Mouse (Mus musculus): ENCODE data around the gene Nolc1. TPM values are rescaled to one million over a fixed set of nuclear protein-coding genes. Genes with fewer than 3 reads are reported as not detected.
A peak's percentile ranks its signal among the peaks of the same experiment; 100 is the strongest.

Nolc1 gene
- polyA plus RNA-seq, 1 experiment, result 30.9 TPM

DNA sequence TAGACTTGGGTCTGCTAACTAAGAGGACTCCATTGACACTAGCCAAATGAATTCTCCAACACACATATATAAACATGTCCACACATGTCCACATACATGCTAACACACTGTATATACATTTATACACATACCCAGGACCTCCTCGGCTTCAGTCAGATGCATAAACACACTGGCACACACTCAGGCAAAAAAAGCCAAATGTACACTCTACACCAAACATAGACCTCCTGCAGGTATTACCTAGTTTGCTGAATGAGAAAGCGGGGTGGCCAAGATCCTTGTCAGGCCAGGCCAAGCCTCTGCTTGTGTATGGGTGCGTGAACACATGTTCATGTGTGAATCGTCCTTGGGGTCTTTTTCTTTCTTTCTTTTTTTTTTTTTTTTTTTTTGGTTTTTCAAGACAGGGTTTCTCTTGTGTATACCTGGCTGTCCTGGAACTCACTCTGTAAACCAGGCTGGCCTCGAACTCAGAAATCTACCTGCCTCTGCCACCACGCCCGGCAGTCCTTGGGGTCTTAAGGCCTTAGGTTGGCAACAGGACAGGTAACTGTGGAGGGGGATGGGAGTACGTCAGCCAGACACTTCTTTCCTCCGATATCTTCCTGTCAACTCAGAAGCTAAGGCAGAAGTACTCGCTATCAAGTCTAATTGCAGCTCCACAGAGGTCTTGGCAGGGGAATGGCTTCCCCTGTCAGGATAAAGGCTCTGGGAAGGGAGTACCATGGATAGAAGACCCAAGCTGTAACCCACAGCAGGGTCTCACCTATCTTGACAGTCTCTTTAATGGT, 45.3 kb upstream of the Nolc1 start:
- H3K4me3 ChIP-seq, result no peak overlapping the region
- no peaks in the 10 kb centered on the region for H3K27me3 ChIP-seq (ENCODE audit: control insufficient read depth, insufficient read depth, insufficient read length)
- TF ChIP-seq REST (IDR thresholded peaks at IDR 0.05; ENCODE audit: insufficient read depth, insufficient read length) (no peak), POLR2AphosphoS2 (IDR thresholded peaks at IDR 0.05; ENCODE audit: insufficient read length, low read depth) (peak; percentile 7), MAX (IDR thresholded peaks at IDR 0.05; ENCODE audit: low read depth) (no peak), CEBPB (IDR thresholded peaks at IDR 0.05; ENCODE audit: insufficient read depth, poor library complexity, severe bottlenecking) (no peak)
- no peak overlapping the region for H3ac ChIP-seq (ENCODE audit: control insufficient read depth, insufficient read length)
- H3K36me3 ChIP-seq (ENCODE audit: control insufficient read depth, insufficient read depth), result peaks cover 21% of the 10 kb centered on the region
- no peaks in the 10 kb centered on the region for H3K79me2 ChIP-seq (ENCODE audit: control insufficient read depth, insufficient read depth)
- no peak overlapping the region for H3K4me2 ChIP-seq (ENCODE audit: low read depth)

DNA sequence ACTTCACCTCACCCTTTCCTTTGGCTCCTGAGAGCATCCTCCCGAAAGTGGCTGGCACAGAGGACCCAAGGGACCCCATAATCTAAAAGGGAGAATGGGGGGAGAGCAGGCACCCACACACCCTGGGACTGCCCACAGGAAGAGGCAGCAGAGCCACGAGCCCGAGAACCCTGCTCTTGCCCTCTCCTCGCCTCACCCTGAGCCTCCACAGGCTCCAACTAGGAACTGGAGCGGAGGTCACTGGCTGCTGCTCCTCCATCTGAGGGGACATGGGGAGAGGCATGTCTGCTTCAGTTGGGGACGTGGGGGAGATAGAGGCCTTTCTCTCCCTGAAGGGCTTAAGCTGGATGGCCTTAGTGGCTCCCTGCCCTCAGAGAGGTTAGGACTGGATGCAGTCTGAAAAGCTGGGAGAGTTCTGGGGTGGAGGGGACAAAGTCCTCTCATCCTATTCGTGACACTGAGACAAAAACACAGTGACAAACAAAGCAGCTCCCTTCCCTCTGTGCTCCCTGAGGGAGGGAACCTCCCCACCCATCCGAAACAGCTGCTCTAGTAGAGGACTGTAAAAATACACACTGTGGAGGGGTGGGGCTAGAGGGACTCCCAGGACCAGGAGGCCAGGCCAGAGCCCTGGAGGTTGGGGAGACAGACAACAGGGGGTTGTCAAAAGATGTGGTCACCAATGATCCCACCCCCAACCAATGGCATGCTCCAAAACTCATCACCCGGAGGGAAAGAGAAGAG, 43.8 kb upstream of the Nolc1 start:
- TF ChIP-seq MAX (IDR thresholded peaks at IDR 0.05; ENCODE audit: low read depth), result no peak
- no peak for TF ChIP-seq SRF (IDR thresholded peaks at IDR 0.05; ENCODE audit: control insufficient read depth, insufficient read length, low read depth)
- TF ChIP-seq MYOD1 (IDR thresholded peaks at IDR 0.05; ENCODE audit: control insufficient read depth in 1 of 3, insufficient read length in 2 of 3, low read depth in 2 of 3), result peak in 1 of 3 experiments; percentile 57
- no peak for TF ChIP-seq E2F4 (IDR thresholded peaks at IDR 0.05; ENCODE audit: insufficient read depth)
- no peak for TF ChIP-seq TCF3 (IDR thresholded peaks at IDR 0.05; ENCODE audit: insufficient read length, low read depth)
- no peak for TF ChIP-seq CEBPB (IDR thresholded peaks at IDR 0.05; ENCODE audit: insufficient read depth, poor library complexity, severe bottlenecking)
- no peak for TF ChIP-seq POLR2A (IDR thresholded peaks at IDR 0.05; ENCODE audit: insufficient read length, low read depth)
- TF ChIP-seq TCF12 (IDR thresholded peaks at IDR 0.05; ENCODE audit: insufficient read depth, poor library complexity, severe bottlenecking), result no peak
- no peak for TF ChIP-seq REST (IDR thresholded peaks at IDR 0.05; ENCODE audit: insufficient read depth, insufficient read length)
- peak in 2 of 3 experiments; percentile 64 to 65 for TF ChIP-seq MYOG (IDR thresholded peaks at IDR 0.05; ENCODE audit: control insufficient read depth in 1 of 3, insufficient read depth in 1 of 3, insufficient read length in 2 of 3, low read depth in 2 of 3)
- TF ChIP-seq POLR2AphosphoS2 (IDR thresholded peaks at IDR 0.05; ENCODE audit: insufficient read length, low read depth), result no peak
- no peak for TF ChIP-seq USF1 (IDR thresholded peaks at IDR 0.05; ENCODE audit: low read depth)
- peaks cover 26% of the 10 kb centered on the region for H3K36me3 ChIP-seq (ENCODE audit: control insufficient read depth, insufficient read depth)

DNA sequence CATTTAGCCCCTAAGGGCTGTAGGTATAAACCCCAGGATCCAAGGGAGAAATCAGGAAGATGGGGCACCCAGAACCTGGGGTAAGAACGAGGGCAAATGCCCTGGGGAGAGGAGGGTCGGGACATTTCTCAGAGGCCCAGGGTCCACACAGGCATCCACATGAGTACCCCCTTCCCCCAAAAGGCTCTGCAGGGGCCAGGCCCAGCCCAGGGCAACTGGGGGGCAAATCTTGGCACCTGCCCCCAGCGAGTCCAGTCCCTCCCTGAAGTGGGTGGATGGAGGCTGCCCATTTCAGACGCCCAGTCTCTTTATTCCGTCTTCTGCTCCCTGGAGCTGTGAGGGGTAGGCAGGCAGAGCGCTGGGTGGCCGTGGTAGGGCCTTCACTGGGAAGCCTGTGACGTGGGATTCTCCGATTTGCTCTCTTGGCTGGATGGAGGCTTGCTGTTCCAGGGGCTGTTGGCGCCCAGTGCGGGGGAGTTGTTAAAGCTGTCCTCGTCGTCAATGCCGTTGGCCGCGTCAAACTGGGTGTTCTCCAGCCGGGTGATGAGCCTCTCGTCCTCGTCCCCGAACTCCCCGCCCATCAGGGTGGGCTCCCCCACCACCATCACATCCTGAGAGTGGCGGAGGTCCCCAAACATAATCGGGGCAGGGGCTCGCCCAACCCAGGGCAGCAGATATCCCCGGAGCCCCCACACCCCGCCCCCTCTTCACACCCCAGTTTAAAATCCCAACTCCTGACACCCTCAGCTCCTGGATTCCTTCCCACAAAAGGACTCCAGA, 42.7 kb upstream of the Nolc1 start:
- Histone ChIP-seq H3K4me2 (ENCODE audit: low read depth) (no peak overlapping the region), H3K4me3 (no peak overlapping the region), H3K27me3 (ENCODE audit: control insufficient read depth, insufficient read depth, insufficient read length) (no peaks in the 10 kb centered on the region), H3K79me2 (ENCODE audit: control insufficient read depth, insufficient read depth) (peaks cover 22% of the 10 kb centered on the region), H3K36me3 (ENCODE audit: control insufficient read depth, insufficient read depth) (peaks cover 26% of the 10 kb centered on the region), H3ac (ENCODE audit: control insufficient read depth, insufficient read length) (no peak overlapping the region)
- TF ChIP-seq POLR2A (IDR thresholded peaks at IDR 0.05; ENCODE audit: insufficient read length, low read depth) (no peak), MYOG (IDR thresholded peaks at IDR 0.05; ENCODE audit: control insufficient read depth in 1 of 3, insufficient read depth in 1 of 3, insufficient read length in 2 of 3, low read depth in 2 of 3) (no peak), TCF12 (IDR thresholded peaks at IDR 0.05; ENCODE audit: insufficient read depth, poor library complexity, severe bottlenecking) (no peak), E2F4 (IDR thresholded peaks at IDR 0.05; ENCODE audit: insufficient read depth) (no peak), REST (IDR thresholded peaks at IDR 0.05; ENCODE audit: insufficient read depth, insufficient read length) (no peak), MAX (IDR thresholded peaks at IDR 0.05; ENCODE audit: low read depth) (no peak), POLR2AphosphoS2 (IDR thresholded peaks at IDR 0.05; ENCODE audit: insufficient read length, low read depth) (no peak), MYOD1 (IDR thresholded peaks at IDR 0.05; ENCODE audit: control insufficient read depth in 1 of 3, insufficient read length in 2 of 3, low read depth in 2 of 3) (no peak), TCF3 (IDR thresholded peaks at IDR 0.05; ENCODE audit: insufficient read length, low read depth) (no peak), SRF (IDR thresholded peaks at IDR 0.05; ENCODE audit: control insufficient read depth, insufficient read length, low read depth) (no peak), CEBPB (IDR thresholded peaks at IDR 0.05; ENCODE audit: insufficient read depth, poor library complexity, severe bottlenecking) (no peak), USF1 (IDR thresholded peaks at IDR 0.05; ENCODE audit: low read depth) (no peak)

More for the DNA sequence above, 43.8 kb upstream of the Nolc1 start:
- Histone ChIP-seq H3K4me3 (no peak overlapping the region), H3ac (ENCODE audit: control insufficient read depth, insufficient read length) (no peak overlapping the region), H3K79me2 (ENCODE audit: control insufficient read depth, insufficient read depth) (peaks cover 11% of the 10 kb centered on the region), H3K4me2 (ENCODE audit: low read depth) (no peak overlapping the region), H3K27me3 (ENCODE audit: control insufficient read depth, insufficient read depth, insufficient read length) (no peaks in the 10 kb centered on the region)

DNA sequence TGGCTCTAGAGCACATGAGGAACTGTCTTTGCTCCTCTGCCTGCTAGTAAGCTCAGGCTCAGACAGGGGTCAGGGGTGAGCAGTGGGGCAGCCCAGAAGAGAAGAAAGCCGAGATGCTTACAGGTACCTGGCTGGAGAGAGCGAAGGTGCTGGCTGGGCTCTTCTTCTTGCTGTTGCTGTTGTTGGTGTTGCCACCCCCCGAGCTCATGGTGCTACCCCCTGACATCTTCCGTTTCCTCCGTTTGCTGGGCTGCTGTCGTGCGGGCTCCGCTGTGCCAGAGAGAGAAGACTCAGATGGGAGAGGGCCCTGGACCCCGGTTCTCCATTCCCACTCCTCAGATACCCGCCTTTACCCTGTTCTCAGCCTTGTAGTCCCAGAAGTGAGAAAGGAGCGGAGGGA, 41.8 kb upstream of the Nolc1 start:
- Histone ChIP-seq H3K36me3 (ENCODE audit: control insufficient read depth, insufficient read depth) (peaks cover 26% of the 10 kb centered on the region), H3K27me3 (ENCODE audit: control insufficient read depth, insufficient read depth, insufficient read length) (no peaks in the 10 kb centered on the region), H3K4me2 (ENCODE audit: low read depth) (no peak overlapping the region), H3K4me3 (no peak overlapping the region), H3ac (ENCODE audit: control insufficient read depth, insufficient read length) (no peak overlapping the region), H3K79me2 (ENCODE audit: control insufficient read depth, insufficient read depth) (peaks cover 32% of the 10 kb centered on the region)
- no peak for TF ChIP-seq POLR2AphosphoS2 (IDR thresholded peaks at IDR 0.05; ENCODE audit: insufficient read length, low read depth)
- TF ChIP-seq SRF (IDR thresholded peaks at IDR 0.05; ENCODE audit: control insufficient read depth, insufficient read length, low read depth), result no peak
